Mouse (Mus musculus) embryonic facial prominence, embryonic 12.5 days (tissue): Measurements from ENCODE around the gene Nrg4. TPM values are rescaled to one million over a fixed set of nuclear protein-coding genes. Genes with fewer than 3 reads are reported as not detected.
"Not testable (repeated sequence)": the region's sequence is repeated elsewhere in the genome, so short reads cannot be mapped to it uniquely, and the experiment has no call there.

Experiments used
- ATAC-seq: fragments of 200-750 bp; cut with Nextera tagmentation; 2 replicates; pipeline ENCODE4 v1.8.0; 2017; ENCODE audit not compliant: insufficient number of reproducible peaks, insufficient read depth, low FRiP score, low TSS enrichment
- H3K27ac ChIP-seq: fragments of 300-500 bp; sonication (generic); 2 replicates; pipeline ENCODE4 v1.5.1; 2016; ENCODE audit warnings: mild to moderate bottlenecking
- H3K27me3 ChIP-seq: fragments of 300-500 bp; sonication (generic); 2 replicates; pipeline ENCODE4 v1.6.1; 2016; ENCODE audit warnings: mild to moderate bottlenecking, moderate library complexity
- H3K36me3 ChIP-seq: fragments of 300-500 bp; sonication (generic); 2 replicates; pipeline ENCODE4 v1.6.1; 2016; ENCODE audit warnings: mild to moderate bottlenecking
- H3K4me1 ChIP-seq: fragments of 300-500 bp; sonication (generic); 2 replicates; pipeline ENCODE4 v1.6.1; 2016
- H3K4me2 ChIP-seq: fragments of 300-500 bp; sonication (generic); replicated peaks from 2 replicates; pipeline ENCODE4 v1.6.1; 2016; ENCODE audit warnings: mild to moderate bottlenecking, moderate library complexity
- H3K4me3 ChIP-seq: fragments of 300-500 bp; sonication (generic); 2 replicates; pipeline ENCODE4 v1.5.1; 2016; ENCODE audit warnings: mild to moderate bottlenecking
- H3K9ac ChIP-seq: fragments of 300-500 bp; sonication (generic); 2 replicates; pipeline ENCODE4 v1.6.1; 2016; ENCODE audit warnings: mild to moderate bottlenecking, moderate library complexity
- H3K9me3 ChIP-seq: fragments of 300-500 bp; sonication (generic); 2 replicates; pipeline ENCODE4 v1.6.1; 2016; ENCODE audit warnings: mild to moderate bottlenecking, moderate library complexity
- WGBS: fragments of 180-500 bp; shearing (Covaris S2); methylation state at CpG from one replicate; pipeline ENCODE4 v1.1.7; 2016; 5-methylcytosine and 5-hydroxymethylcytosine counted together
- polyA plus RNA-seq: library from polyadenylated mRNA; unstranded; fragments of >200 nt; fragmentation: Nextera tagmentation; extraction: Ambion mirVana; gene quantifications from 2 replicates; pipeline ENCODE4 v1.2.1, GENCODE M21; 2016

Gene Nrg4
- polyA plus RNA-seq, 1 experiment from 2014 or later, result 2.1 TPM

DNA sequence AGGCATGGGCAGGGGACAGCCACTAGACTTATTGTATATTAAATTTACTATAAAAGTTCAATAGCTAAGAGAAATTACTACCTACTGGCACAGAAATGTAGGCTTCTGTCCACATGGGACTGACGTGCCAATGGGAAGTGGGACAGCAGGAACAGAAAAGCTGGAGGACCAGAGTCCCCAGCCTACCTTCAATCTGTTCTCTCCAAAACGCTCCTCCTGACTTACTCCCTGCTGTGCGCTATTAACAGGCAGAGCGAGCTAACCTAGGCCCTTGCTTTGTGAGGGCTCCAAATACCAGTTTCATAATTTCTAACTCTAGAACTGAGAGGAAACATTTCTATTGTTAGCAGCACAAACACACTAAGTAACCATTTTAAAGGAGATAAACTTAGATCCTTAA, 52.7 kb downstream of the Nrg4 start:
- no peaks in the 10 kb centered on the region for H3K36me3 ChIP-seq
- ATAC-seq, result no peak
- 55% methylated on average over 4 of the region's 4 CpGs for WGBS

DNA sequence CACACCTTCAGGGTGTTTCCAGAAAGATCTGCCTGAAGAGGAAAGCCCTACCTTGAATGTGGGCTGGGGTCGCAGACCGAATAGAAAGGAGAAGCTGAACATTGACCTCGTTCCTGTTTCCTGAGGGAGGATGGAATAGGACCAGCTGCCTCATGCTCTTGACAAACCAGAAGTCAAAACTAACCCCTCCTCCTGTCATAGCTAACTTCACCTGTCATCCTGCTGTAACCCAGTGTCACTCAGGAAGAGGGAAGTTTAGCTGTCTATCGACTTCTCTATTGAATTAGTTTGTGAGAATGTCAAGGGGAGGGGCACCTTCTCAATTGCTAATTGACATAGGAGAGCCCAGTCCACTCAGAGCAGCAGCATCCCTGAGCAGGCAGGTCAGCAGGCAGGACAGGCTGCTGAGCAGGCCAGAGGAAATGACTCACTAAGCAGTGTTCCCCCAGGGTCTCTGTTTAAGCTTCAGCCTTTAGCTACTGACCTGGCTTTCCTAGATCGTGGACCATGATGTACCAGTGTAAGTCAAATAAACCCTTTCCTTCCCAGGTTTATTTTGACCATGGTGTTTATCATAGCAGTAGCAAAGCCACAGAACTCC, 54.6 kb downstream of the Nrg4 start:
- H3K4me1 ChIP-seq, result 0 out of 2 replicates have a peak, but pooled peaks cover 4% of the 10 kb centered on the region
- no peak overlapping the region for H3K27ac ChIP-seq
- no peak for ATAC-seq
- H3K4me3 ChIP-seq, result no peak overlapping the region
- H3K9me3 ChIP-seq, result no peaks in the 10 kb centered on the region
- H3K9ac ChIP-seq, result no peak overlapping the region
- WGBS, result 48% methylated on average over 5 of the region's 5 CpGs
- no peak overlapping the region for H3K4me2 ChIP-seq
- H3K27me3 ChIP-seq, result no peaks in the 10 kb centered on the region
- H3K36me3 ChIP-seq, result no peaks in the 10 kb centered on the region

More for the DNA sequence above, 52.7 kb downstream of the Nrg4 start:
- 0 out of 2 replicates have a peak, but pooled peaks cover 4% of the 10 kb centered on the region for H3K4me1 ChIP-seq
- no peak overlapping the region for H3K27ac ChIP-seq
- no peaks in the 10 kb centered on the region for H3K27me3 ChIP-seq
- no peaks in the 10 kb centered on the region for H3K9me3 ChIP-seq
- no peak overlapping the region for H3K9ac ChIP-seq
- no peak overlapping the region for H3K4me2 ChIP-seq
- H3K4me3 ChIP-seq, result no peak overlapping the region

GRCm38 (mm10) chr9:55264356-55265302, 62.0 kb downstream of the Nrg4 start:
- Histone ChIP-seq H3K4me1 (no peaks in the 10 kb centered on the region), H3K4me2 (no peak overlapping the region), H3K9ac (no peak overlapping the region), H3K4me3 (no peak overlapping the region), H3K9me3 (no peaks in the 10 kb centered on the region), H3K27me3 (no peaks in the 10 kb centered on the region), H3K27ac (no peak overlapping the region), H3K36me3 (no peaks in the 10 kb centered on the region)
- 79% methylated on average over 8 of the region's 8 CpGs for WGBS
- no peak for ATAC-seq

GRCm38 (mm10) chr9:55259741-55260140, 66.9 kb downstream of the Nrg4 start:
- H3K4me3 ChIP-seq, result no peak overlapping the region
- no peak overlapping the region for H3K9ac ChIP-seq
- ATAC-seq, result no peak
- H3K36me3 ChIP-seq, result no peaks in the 10 kb centered on the region
- H3K9me3 ChIP-seq, result no peaks in the 10 kb centered on the region
- H3K27ac ChIP-seq, result no peak overlapping the region
- no peaks in the 10 kb centered on the region for H3K4me1 ChIP-seq
- WGBS, result 73% methylated on average over 6 of the region's 6 CpGs
- H3K27me3 ChIP-seq, result no peaks in the 10 kb centered on the region
- no peak overlapping the region for H3K4me2 ChIP-seq

- no peaks in the 10 kb centered on the region for H3K27me3 ChIP-seq
- H3K4me3 ChIP-seq, result no peak overlapping the region
- no peak overlapping the region for H3K9ac ChIP-seq
- 90% methylated on average over 2 of the region's 2 CpGs for WGBS
- H3K27ac ChIP-seq, result no peak overlapping the region
- H3K36me3 ChIP-seq, result no peaks in the 10 kb centered on the region
- no peak overlapping the region for H3K4me2 ChIP-seq
- H3K4me1 ChIP-seq, result no peaks in the 10 kb centered on the region
- H3K9me3 ChIP-seq, result no peaks in the 10 kb centered on the region
- no peak for ATAC-seq
Observed at GRCm38 (mm10) chr9:55257105-55257504, 69.5 kb downstream of the Nrg4 start.

DNA sequence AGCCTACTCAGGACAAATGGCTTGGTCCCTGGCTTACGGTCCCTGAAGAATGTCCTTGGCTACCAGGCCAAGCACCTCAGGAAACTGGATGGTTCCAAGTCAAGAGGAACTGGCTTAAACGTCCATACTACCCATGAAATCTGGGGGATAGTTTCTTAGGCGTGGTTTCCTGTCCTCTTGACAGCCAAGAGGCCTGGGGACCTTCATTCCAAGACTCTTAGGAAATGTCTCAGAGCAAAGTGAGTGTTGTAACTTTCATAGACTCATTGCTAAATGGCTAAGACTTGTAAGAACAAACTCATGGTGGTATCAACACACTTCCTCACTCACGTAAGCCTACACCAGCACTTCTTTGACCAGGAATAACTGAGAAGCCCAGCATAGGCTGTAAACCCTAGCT, 71.0 kb downstream of the Nrg4 start:
- Histone ChIP-seq H3K36me3 (no peaks in the 10 kb centered on the region), H3K4me3 (no peak overlapping the region), H3K27me3 (no peaks in the 10 kb centered on the region), H3K9me3 (no peaks in the 10 kb centered on the region), H3K27ac (no peak overlapping the region), H3K4me2 (no peak overlapping the region), H3K9ac (no peak overlapping the region), H3K4me1 (no peaks in the 10 kb centered on the region)
- WGBS, result 66% methylated on average over 4 of the region's 4 CpGs
- ATAC-seq, result no peak

DNA sequence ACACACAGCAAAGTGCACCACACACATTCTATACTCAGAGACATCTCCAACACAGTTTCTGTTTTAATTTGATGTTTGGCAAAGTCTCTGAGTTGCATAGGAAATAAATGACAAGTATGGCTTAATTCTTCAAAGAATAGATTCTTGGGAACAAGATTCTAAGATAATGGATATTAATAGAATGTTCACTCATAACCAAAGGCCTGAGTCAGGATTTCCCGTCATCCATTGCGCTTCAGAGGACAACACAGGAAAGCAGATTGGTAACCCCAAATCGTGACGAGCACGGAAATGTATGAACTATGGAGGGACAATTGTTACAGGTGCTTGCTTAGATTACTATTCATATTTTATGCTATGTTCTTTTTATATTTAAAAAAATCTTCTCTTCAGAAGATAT, 71.6 kb downstream of the Nrg4 start:
- ATAC-seq, result no peak
- Histone ChIP-seq H3K4me1 (no peaks in the 10 kb centered on the region), H3K4me2 (no peak overlapping the region), H3K4me3 (no peak overlapping the region), H3K27me3 (no peaks in the 10 kb centered on the region), H3K9me3 (no peaks in the 10 kb centered on the region), H3K36me3 (no peaks in the 10 kb centered on the region), H3K27ac (no peak overlapping the region), H3K9ac (no peak overlapping the region)
- 89% methylated on average over 5 of the region's 5 CpGs for WGBS

DNA sequence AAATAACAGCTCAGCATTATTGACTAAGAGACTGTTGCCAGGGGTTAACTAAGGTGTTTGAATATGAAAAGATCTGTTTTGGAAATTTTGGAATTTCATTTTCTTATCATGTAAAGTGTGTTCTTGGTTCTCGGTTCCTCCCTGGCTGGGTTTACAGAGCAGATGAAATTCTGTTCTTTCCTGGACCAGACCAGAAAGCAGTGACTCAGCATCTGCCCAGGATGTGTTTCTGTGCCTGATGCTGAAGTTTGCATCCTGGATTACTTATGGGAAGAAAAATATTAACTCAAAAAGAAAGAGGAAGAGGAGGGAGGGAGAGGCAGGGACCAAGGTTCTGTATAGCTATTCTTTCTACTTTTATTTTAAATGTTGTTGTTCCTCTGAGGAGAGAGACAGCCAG, 72.8 kb downstream of the Nrg4 start:
- no peaks in the 10 kb centered on the region for H3K4me1 ChIP-seq
- H3K36me3 ChIP-seq, result no peaks in the 10 kb centered on the region
- no peak overlapping the region for H3K9ac ChIP-seq
- WGBS, result 67% methylated on average over 1 of the region's 1 CpGs
- no peak overlapping the region for H3K27ac ChIP-seq
- H3K4me2 ChIP-seq, result no peak overlapping the region
- H3K9me3 ChIP-seq, result no peaks in the 10 kb centered on the region
- no peak overlapping the region for H3K4me3 ChIP-seq
- no peak for ATAC-seq
- no peaks in the 10 kb centered on the region for H3K27me3 ChIP-seq

GRCm38 (mm10) chr9:55252097-55252496, 74.5 kb downstream of the Nrg4 start:
- not testable (repeated sequence) for H3K9ac ChIP-seq, H3K27me3 ChIP-seq, H3K27ac ChIP-seq, H3K4me3 ChIP-seq, ATAC-seq, H3K9me3 ChIP-seq, H3K36me3 ChIP-seq, H3K4me1 ChIP-seq, H3K4me2 ChIP-seq
- WGBS, result 43% methylated on average over 2 of the region's 2 CpGs

GRCm38 (mm10) chr9:55250595-55251247, 75.9 kb downstream of the Nrg4 start:
- 92% methylated on average over 6 of the region's 6 CpGs for whole genome bisulfite sequencing
- Histone ChIP-seq H3K4me2 (no peak overlapping the region), H3K9ac (no peak overlapping the region), H3K27me3 (no peaks in the 10 kb centered on the region), H3K4me3 (no peak overlapping the region), H3K27ac (no peak overlapping the region), H3K4me1 (no peaks in the 10 kb centered on the region), H3K36me3 (no peaks in the 10 kb centered on the region), H3K9me3 (no peaks in the 10 kb centered on the region)
- ATAC-seq, result no peak

- Histone ChIP-seq H3K27ac (no peak overlapping the region), H3K36me3 (no peaks in the 10 kb centered on the region), H3K9ac (no peak overlapping the region), H3K4me2 (no peak overlapping the region), H3K4me3 (no peak overlapping the region), H3K9me3 (no peaks in the 10 kb centered on the region), H3K4me1 (no peaks in the 10 kb centered on the region), H3K27me3 (no peaks in the 10 kb centered on the region)
- WGBS, result 78% methylated on average over 4 of the region's 4 CpGs
- no peak for ATAC-seq
Observed at GRCm38 (mm10) chr9:55248465-55248864, 78.2 kb downstream of the Nrg4 start.

GRCm38 (mm10) chr9:55246918-55247317, 79.7 kb downstream of the Nrg4 start:
- Histone ChIP-seq H3K4me1 (no peaks in the 10 kb centered on the region), H3K27me3 (no peaks in the 10 kb centered on the region), H3K9me3 (no peaks in the 10 kb centered on the region), H3K27ac (no peak overlapping the region), H3K4me3 (no peak overlapping the region), H3K9ac (no peak overlapping the region), H3K4me2 (no peak overlapping the region), H3K36me3 (no peaks in the 10 kb centered on the region)
- no peak for ATAC-seq
- WGBS, result 87% methylated on average over 4 of the region's 4 CpGs
